Mouse (Mus musculus): Measurements from ENCODE around the gene Adgre5. TPM values are rescaled to one million over a fixed set of nuclear protein-coding genes. Genes with fewer than 3 reads are reported as not detected.

Gene Adgre5
- polyA plus RNA-seq, 1 experiment = 79.2 TPM

GRCm38 (mm10) chr8:83698661-83699453, 42.3 kb downstream of the Adgre5 start, which contains the start of gene Pkn1:
Gene Pkn1, minus strand, starts transcription at chr8:83699179.
- TF ChIP-seq POLR2A (IDR thresholded peaks at IDR 0.05; ENCODE audit: borderline replicate concordance, control insufficient read depth, low read depth, low read length) (peak; percentile 69; the same call in 1 of the 2 replicates), CTCF (IDR thresholded peaks at IDR 0.05; ENCODE audit: control insufficient read depth, insufficient read depth, low read length) (no peak)
- H3K4me1 ChIP-seq (ENCODE audit: control insufficient read depth, insufficient read depth, low read length) = peaks cover 17% of the 10 kb centered on the region
- under 1% methylated on average over 85 of the region's 85 CpGs for WGBS
- peak within 1 kb of the TSS; percentile 98 for H3K27ac ChIP-seq (ENCODE audit: control insufficient read depth, insufficient read depth, low read depth, low read length, poor library complexity)
- H3K4me3 ChIP-seq (replicated peaks; ENCODE audit: control insufficient read depth, low read depth, low read length) = peak within 1 kb of the TSS; percentile 92

GRCm38 (mm10) chr8:83698291-83698660, 42.9 kb downstream of the Adgre5 start:
- Histone ChIP-seq H3K27ac (ENCODE audit: control insufficient read depth, insufficient read depth, low read depth, low read length, poor library complexity) (peak overlapping the region; percentile 98), H3K4me3 (replicated peaks; ENCODE audit: control insufficient read depth, low read depth, low read length) (peak overlapping the region; percentile 92), H3K4me1 (ENCODE audit: control insufficient read depth, insufficient read depth, low read length) (peaks cover 17% of the 10 kb centered on the region)
- under 1% methylated on average over 15 of the region's 15 CpGs for WGBS
- TF ChIP-seq CTCF (IDR thresholded peaks at IDR 0.05; ENCODE audit: control insufficient read depth, insufficient read depth, low read length) (0 out of 2 replicates have a peak, but pooled peaks have one; percentile 1), POLR2A (IDR thresholded peaks at IDR 0.05; ENCODE audit: borderline replicate concordance, control insufficient read depth, low read depth, low read length) (peak; percentile 42; the same call in 1 of the 2 replicates)

DNA sequence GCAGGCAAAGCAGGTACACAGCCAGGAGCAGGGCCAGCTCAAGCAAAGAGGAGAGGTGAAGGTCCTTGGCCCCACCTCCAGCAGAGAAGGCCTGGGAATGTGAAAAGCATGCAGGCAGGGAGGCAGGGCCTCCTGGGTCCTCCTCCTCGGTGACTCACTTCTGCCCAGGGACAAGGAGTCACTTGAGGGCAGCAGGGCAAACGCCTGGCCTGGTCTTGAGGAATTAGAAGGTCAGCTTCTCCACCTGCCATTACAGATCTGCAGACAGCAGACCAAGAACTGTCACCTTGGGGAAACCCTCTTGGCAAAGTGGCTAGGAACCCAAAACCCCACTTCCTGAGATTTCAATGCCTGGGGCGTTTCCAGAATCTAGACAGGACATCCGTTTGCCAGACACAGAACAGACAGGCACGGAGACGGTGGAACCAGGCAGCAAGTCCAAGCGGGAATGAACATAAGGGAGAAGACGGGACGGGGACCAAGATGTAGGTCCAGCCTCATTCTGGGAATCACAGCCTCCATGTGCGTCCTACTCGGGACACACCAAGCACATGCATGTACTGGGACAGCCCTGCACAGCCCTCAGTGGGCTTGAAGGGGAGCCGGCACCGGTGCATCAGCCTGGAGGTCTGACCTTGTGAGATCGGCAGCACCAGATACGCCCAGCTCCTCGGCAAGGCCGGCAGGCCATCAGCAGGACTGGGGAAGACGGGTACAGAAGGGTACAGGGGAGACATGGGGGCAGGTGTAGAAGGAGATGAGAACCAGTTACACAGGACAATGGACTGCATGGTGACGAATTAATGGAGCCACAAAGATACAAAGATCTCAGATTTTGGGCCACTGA, 43.5 kb downstream of the Adgre5 start:
- peaks cover 17% of the 10 kb centered on the region for H3K4me1 ChIP-seq (ENCODE audit: control insufficient read depth, insufficient read depth, low read length)

GRCm38 (mm10) chr8:83695351-83696106, 45.6 kb downstream of the Adgre5 start:
- no peak overlapping the region for H3K4me3 ChIP-seq (replicated peaks; ENCODE audit: control insufficient read depth, low read depth, low read length)
- 49% methylated on average over 9 of the region's 17 CpGs for WGBS
- TF ChIP-seq CTCF (IDR thresholded peaks at IDR 0.05; ENCODE audit: control insufficient read depth, insufficient read depth, low read length) (no peak), POLR2A (IDR thresholded peaks at IDR 0.05; ENCODE audit: borderline replicate concordance, control insufficient read depth, low read depth, low read length) (no peak)
- H3K27ac ChIP-seq (ENCODE audit: control insufficient read depth, insufficient read depth, low read depth, low read length, poor library complexity) = peak overlapping the region; percentile 73; the same call in 1 of the 2 replicates
- H3K4me1 ChIP-seq (ENCODE audit: control insufficient read depth, insufficient read depth, low read length) = peaks cover 17% of the 10 kb centered on the region

More for the DNA sequence above, 43.5 kb downstream of the Adgre5 start:
- H3K4me3 ChIP-seq (replicated peaks; ENCODE audit: control insufficient read depth, low read depth, low read length) = peak overlapping the region; percentile 92
- peak overlapping the region; percentile 98 for H3K27ac ChIP-seq (ENCODE audit: control insufficient read depth, insufficient read depth, low read depth, low read length, poor library complexity)
- 11% methylated on average over 19 of the region's 19 CpGs for WGBS
- TF ChIP-seq POLR2A (IDR thresholded peaks at IDR 0.05; ENCODE audit: borderline replicate concordance, control insufficient read depth, low read depth, low read length) (no peak), CTCF (IDR thresholded peaks at IDR 0.05; ENCODE audit: control insufficient read depth, insufficient read depth, low read length) (no peak)

DNA sequence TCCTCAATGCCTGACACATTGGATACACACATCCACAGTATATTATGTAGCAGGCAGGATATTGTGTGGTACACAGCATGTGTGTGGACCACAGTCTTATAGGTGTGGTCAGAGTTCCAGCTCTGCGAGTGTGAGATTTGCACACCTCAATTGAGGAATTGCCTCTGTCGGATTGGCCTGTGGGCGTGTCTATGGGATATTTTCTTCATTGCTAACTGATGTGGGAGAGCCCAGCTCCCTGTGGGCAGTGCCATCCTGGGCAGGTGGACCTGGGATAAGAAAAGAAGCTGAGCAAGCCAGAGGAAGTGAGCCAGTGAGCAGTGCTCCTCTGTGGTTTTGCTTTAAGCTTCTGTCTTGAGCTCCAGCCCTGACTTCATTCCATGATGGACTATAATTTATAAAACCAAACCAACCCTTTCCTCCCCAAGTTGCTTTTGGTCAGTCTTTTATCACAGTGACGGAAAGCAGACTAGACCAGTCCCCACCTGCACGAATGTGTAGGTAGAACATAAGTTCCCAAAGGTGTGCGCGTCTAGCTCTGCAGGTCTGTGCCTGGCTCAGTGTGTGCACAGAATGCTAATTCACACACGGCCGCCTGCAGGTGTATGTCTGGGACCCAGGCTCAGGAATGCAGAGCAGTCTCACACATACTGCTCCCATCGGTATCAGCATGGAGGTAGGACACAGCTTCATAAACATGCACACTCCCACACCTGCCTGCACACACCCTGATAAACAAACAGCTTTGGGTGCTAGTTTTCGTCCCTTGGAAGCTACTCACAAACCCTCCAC, 46.6 kb downstream of the Adgre5 start:
- Histone ChIP-seq H3K4me1 (ENCODE audit: control insufficient read depth, insufficient read depth, low read length) (peaks cover 16% of the 10 kb centered on the region), H3K27ac (ENCODE audit: control insufficient read depth, insufficient read depth, low read depth, low read length, poor library complexity) (peak overlapping the region; percentile 73)

DNA sequence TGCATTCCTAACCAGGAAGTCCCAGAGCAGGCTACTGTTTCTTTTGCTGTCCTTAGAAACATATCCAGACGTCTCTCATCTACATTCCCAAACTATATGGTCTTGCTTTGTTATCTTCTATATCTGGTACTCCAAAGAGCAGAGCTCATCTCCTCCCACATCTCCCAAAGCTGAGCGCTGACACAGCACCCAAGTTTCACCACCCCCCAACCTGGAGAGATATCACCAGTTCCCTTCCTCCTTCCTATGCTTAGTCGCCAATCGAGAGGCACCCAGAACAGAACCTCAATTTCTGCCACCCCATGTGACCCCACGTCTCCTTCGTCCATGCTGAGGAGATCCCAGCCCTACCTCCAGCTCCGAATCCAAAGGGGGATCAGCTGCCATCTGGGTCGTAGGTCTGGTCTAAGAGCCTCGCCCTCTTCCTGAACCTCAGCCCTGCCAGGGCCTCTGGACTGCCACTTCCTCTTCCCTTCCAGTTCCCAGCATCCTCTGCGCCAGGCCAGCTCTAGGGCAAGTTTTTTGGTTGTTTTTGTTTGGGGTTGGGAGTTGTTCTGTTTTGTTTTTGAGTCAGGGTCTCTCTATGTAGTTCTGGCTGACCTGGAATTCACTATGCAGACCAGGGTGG, 47.4 kb downstream of the Adgre5 start:
- TF ChIP-seq CTCF (IDR thresholded peaks at IDR 0.05; ENCODE audit: control insufficient read depth, insufficient read depth, low read length) = no peak
- TF ChIP-seq POLR2A (IDR thresholded peaks at IDR 0.05; ENCODE audit: borderline replicate concordance, control insufficient read depth, low read depth, low read length) = no peak
- Histone ChIP-seq H3K27ac (ENCODE audit: control insufficient read depth, insufficient read depth, low read depth, low read length, poor library complexity) (peak overlapping the region; percentile 73; the same call in 1 of the 2 replicates), H3K4me1 (ENCODE audit: control insufficient read depth, insufficient read depth, low read length) (peaks cover 16% of the 10 kb centered on the region), H3K4me3 (replicated peaks; ENCODE audit: control insufficient read depth, low read depth, low read length) (peak overlapping the region; percentile 69)
- 11% methylated on average over 10 of the region's 10 CpGs for WGBS

More for the DNA sequence above, 46.6 kb downstream of the Adgre5 start:
- H3K4me3 ChIP-seq (replicated peaks; ENCODE audit: control insufficient read depth, low read depth, low read length) = no peak overlapping the region
- WGBS = 57% methylated on average over 11 of the region's 11 CpGs
- TF ChIP-seq POLR2A (IDR thresholded peaks at IDR 0.05; ENCODE audit: borderline replicate concordance, control insufficient read depth, low read depth, low read length) = no peak
- TF ChIP-seq CTCF (IDR thresholded peaks at IDR 0.05; ENCODE audit: control insufficient read depth, insufficient read depth, low read length) = no peak

GRCm38 (mm10) chr8:83689264-83689663, 51.9 kb downstream of the Adgre5 start:
- WGBS = 87% methylated on average over 6 of the region's 6 CpGs
- Histone ChIP-seq H3K4me3 (replicated peaks; ENCODE audit: control insufficient read depth, low read depth, low read length) (no peak overlapping the region), H3K4me1 (ENCODE audit: control insufficient read depth, insufficient read depth, low read length) (peaks cover 2% of the 10 kb centered on the region; the same call in 1 of the 2 replicates), H3K27ac (ENCODE audit: control insufficient read depth, insufficient read depth, low read depth, low read length, poor library complexity) (no peak overlapping the region)
- TF ChIP-seq POLR2A (IDR thresholded peaks at IDR 0.05; ENCODE audit: borderline replicate concordance, control insufficient read depth, low read depth, low read length) = no peak
- TF ChIP-seq CTCF (IDR thresholded peaks at IDR 0.05; ENCODE audit: control insufficient read depth, insufficient read depth, low read length) = no peak

Data from bone marrow, adult 2 months (tissue).